Comparison of ENCODE assay signal across 9 mouse cellular contexts in the genomic region with DNA sequence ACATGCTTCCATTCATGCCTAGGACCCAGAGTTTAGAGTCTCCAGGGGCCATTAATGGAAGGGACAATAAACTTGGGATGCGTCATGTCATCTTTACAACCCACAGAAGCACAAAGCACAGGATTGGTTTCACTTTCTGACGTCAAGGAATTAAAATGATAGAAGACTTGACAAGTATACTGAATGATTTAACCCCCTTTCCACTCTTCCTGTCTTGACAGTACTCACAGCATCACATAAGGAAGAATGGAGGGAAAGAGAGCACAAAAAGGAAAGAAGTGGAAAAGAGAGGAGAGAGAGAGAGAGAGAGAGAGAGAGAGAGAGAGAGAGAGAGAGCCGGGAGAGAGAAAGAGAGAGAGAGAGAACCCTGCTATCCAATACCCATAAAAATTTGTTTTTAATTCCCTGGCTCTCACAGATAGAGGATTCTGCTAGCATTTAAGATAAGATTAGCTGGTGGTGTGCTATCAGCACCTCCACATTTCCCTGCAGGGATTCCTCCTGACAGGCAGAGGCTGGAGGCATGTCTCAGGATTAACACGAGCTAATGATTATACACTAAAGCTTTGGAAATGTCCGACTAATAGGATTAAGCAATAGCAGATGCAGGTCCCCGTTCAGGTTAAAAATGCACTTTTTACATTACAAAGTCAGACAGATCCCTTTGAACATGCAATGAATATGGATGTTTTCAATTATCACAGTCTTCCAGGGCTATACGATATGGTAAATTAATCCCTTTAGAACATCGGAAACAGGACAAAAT.
DNase-seq lines count a peak whose midpoint lies in the region; ATAC-seq and TF ChIP-seq lines count a peak whose summit lies in the region.
"Had no signal": no experiment of that assay in that cellular context is flagged by ENCODE, and none has a peak within 500 bp of the region (broad histone marks: within the 10 kb centered on the region; RNA-seq: fewer than 3 reads in every experiment).

No protein-coding gene starts in this region.

- no peaks in the 10 kb centered on the region for H3K36me3 ChIP-seq in forebrain, embryonic 12.5 days (replicated peaks)
- no peaks in the 10 kb centered on the region for H3K36me3 ChIP-seq in forebrain, embryonic 10.5 days (replicated peaks)
- no peaks in the 10 kb centered on the region for H3K36me3 ChIP-seq in embryonic facial prominence, embryonic 11.5 days (replicated peaks; ENCODE audit: control insufficient read depth, insufficient read depth, low read depth, low read length)
- no peaks in the 10 kb centered on the region for H3K36me3 ChIP-seq in kidney, postnatal 0 days (ENCODE audit: insufficient read depth, low read length)
- H3K36me3 ChIP-seq in midbrain, embryonic 14.5 days (ENCODE audit: control insufficient read depth, insufficient read depth, low read length), result no peaks in the 10 kb centered on the region

- H3K9ac ChIP-seq in forebrain, embryonic 12.5 days, result 0 out of 2 replicates have a peak overlapping the region, but pooled peaks have one; percentile 21
- H3K9ac ChIP-seq in embryonic facial prominence, embryonic 11.5 days (replicated peaks; ENCODE audit: low read length), result no peak overlapping the region
- H3K9ac ChIP-seq in kidney, postnatal 0 days (ENCODE audit: low read depth, low read length), result no peak overlapping the region
- H3K9ac ChIP-seq in midbrain, embryonic 14.5 days (replicated peaks; ENCODE audit: low read length), result no peak overlapping the region

- no peak for ATAC-seq in forebrain, embryonic 12.5 days (ENCODE audit: low FRiP score)
- no peak for ATAC-seq in embryonic facial prominence, embryonic 11.5 days (replicated peaks; ENCODE audit: insufficient number of reproducible peaks, low FRiP score, low TSS enrichment, low read depth)
- ATAC-seq in kidney, postnatal 0 days (replicated peaks; ENCODE audit: low FRiP score, low read depth), result no peak
- ATAC-seq in midbrain, embryonic 14.5 days (ENCODE audit: low FRiP score, low TSS enrichment), result peak; percentile 90

- DNase-seq in forebrain, embryonic 10.5 days (ENCODE audit: extremely low spot score, low spot score), result no peak
- DNase-seq in embryonic facial prominence, embryonic 11.5 days (ENCODE audit: low spot score), result peak; percentile 77
- peak; percentile 25 for DNase-seq in kidney, postnatal 0 days (ENCODE audit: low spot score)
- DNase-seq in midbrain, embryonic 14.5 days, result peak; percentile 85
- no peak for DNase-seq in adrenal gland, postnatal 25 days
- DNase-seq in adrenal gland, postnatal 4 days (ENCODE audit: low spot score in 2 of 2), result no peak
- DNase-seq in left cerebral cortex, adult 8-10 months (ENCODE audit: low spot score in 2 of 2), result no peak
- DNase-seq: lung, postnatal 10 days had no signal

- peaks cover 51% of the 10 kb centered on the region for H3K27me3 ChIP-seq in forebrain, embryonic 12.5 days
- peaks cover 96% of the 10 kb centered on the region for H3K27me3 ChIP-seq in forebrain, embryonic 10.5 days (ENCODE audit: poor library complexity, severe bottlenecking)
- H3K27me3 ChIP-seq in embryonic facial prominence, embryonic 11.5 days (ENCODE audit: control insufficient read depth, insufficient read depth, low read length), result no peaks in the 10 kb centered on the region
- no peaks in the 10 kb centered on the region for H3K27me3 ChIP-seq in kidney, postnatal 0 days (ENCODE audit: insufficient read depth, low read length)
- H3K27me3 ChIP-seq in midbrain, embryonic 14.5 days (ENCODE audit: control insufficient read depth, insufficient read depth, low read length), result peaks cover 48% of the 10 kb centered on the region

- 6% methylated on average over 8 of the region's 8 CpGs for WGBS in forebrain, embryonic 12.5 days
- 11% methylated on average over 8 of the region's 8 CpGs for WGBS in forebrain, embryonic 10.5 days
- WGBS in embryonic facial prominence, embryonic 11.5 days, result 10% methylated on average over 8 of the region's 8 CpGs
- 20% methylated on average over 8 of the region's 8 CpGs for WGBS in kidney, postnatal 0 days
- WGBS in midbrain, embryonic 14.5 days, result 4% methylated on average over 8 of the region's 8 CpGs

- H3K9me3 ChIP-seq in forebrain, embryonic 12.5 days, result no peaks in the 10 kb centered on the region
- no peaks in the 10 kb centered on the region for H3K9me3 ChIP-seq in forebrain, embryonic 10.5 days
- H3K9me3 ChIP-seq in embryonic facial prominence, embryonic 11.5 days (replicated peaks; ENCODE audit: control insufficient read depth, low read length), result no peaks in the 10 kb centered on the region
- H3K9me3 ChIP-seq in kidney, postnatal 0 days (replicated peaks; ENCODE audit: low read length), result no peaks in the 10 kb centered on the region
- no peaks in the 10 kb centered on the region for H3K9me3 ChIP-seq in midbrain, embryonic 14.5 days (ENCODE audit: control insufficient read depth, low read length)

- peak overlapping the region; percentile 19 for H3K4me2 ChIP-seq in forebrain, embryonic 12.5 days
- no peak overlapping the region for H3K4me2 ChIP-seq in embryonic facial prominence, embryonic 11.5 days (ENCODE audit: low read depth, low read length)
- peak overlapping the region; percentile 16; the same call in 1 of the 2 replicates for H3K4me2 ChIP-seq in kidney, postnatal 0 days (ENCODE audit: low read length)
- peak overlapping the region; percentile 13 for H3K4me2 ChIP-seq in midbrain, embryonic 14.5 days (ENCODE audit: low read length)

- H3K4me3 ChIP-seq in forebrain, embryonic 12.5 days (replicated peaks), result no peak overlapping the region
- no peak overlapping the region for H3K4me3 ChIP-seq in forebrain, embryonic 10.5 days
- H3K4me3 ChIP-seq in embryonic facial prominence, embryonic 11.5 days (ENCODE audit: low read depth, low read length), result no peak overlapping the region
- no peak overlapping the region for H3K4me3 ChIP-seq in kidney, postnatal 0 days (replicated peaks; ENCODE audit: low read depth, low read length)
- no peak overlapping the region for H3K4me3 ChIP-seq in midbrain, embryonic 14.5 days (replicated peaks; ENCODE audit: low read depth, low read length)

- H3K27ac ChIP-seq in forebrain, embryonic 12.5 days, result no peak overlapping the region
- H3K27ac ChIP-seq in forebrain, embryonic 10.5 days, result no peak overlapping the region
- no peak overlapping the region for H3K27ac ChIP-seq in embryonic facial prominence, embryonic 11.5 days (replicated peaks; ENCODE audit: low read depth, low read length)
- no peak overlapping the region for H3K27ac ChIP-seq in kidney, postnatal 0 days
- H3K27ac ChIP-seq in midbrain, embryonic 14.5 days (replicated peaks; ENCODE audit: low read depth, low read length), result no peak overlapping the region

- TF ChIP-seq CTCF in kidney, postnatal 0 days (IDR thresholded peaks at IDR 0.05; ENCODE audit: low read depth), result no peak

- peaks cover 21% of the 10 kb centered on the region for H3K4me1 ChIP-seq in forebrain, embryonic 12.5 days
- H3K4me1 ChIP-seq in forebrain, embryonic 10.5 days, result peaks cover 31% of the 10 kb centered on the region
- no peaks in the 10 kb centered on the region; the same call in 1 of the 2 replicates for H3K4me1 ChIP-seq in embryonic facial prominence, embryonic 11.5 days (ENCODE audit: control insufficient read depth, insufficient read depth, low read length)
- no peaks in the 10 kb centered on the region for H3K4me1 ChIP-seq in kidney, postnatal 0 days (replicated peaks; ENCODE audit: insufficient read depth, low read length)
- H3K4me1 ChIP-seq in midbrain, embryonic 14.5 days (ENCODE audit: control insufficient read depth, insufficient read depth, low read length), result peaks cover 19% of the 10 kb centered on the region

Comparison
In these comparisons a context has a peak if more than half of its experiments do, and no peak if none do; other contexts are left out.
1. DNase-seq: peak in embryonic facial prominence, embryonic 11.5 days (single experiment), kidney, postnatal 0 days (single experiment) and midbrain, embryonic 14.5 days (single experiment); none in forebrain, embryonic 10.5 days (single experiment), adrenal gland, postnatal 25 days (single experiment), adrenal gland, postnatal 4 days (0 of 2) and left cerebral cortex, adult 8-10 months (0 of 2).